Mouse (Mus musculus) hematopoietic multipotent progenitor cell, adult 10-12 weeks (in vitro differentiated cells): ENCODE data around the gene Zfp804a. TPM values are rescaled to one million over a fixed set of nuclear protein-coding genes. Genes with fewer than 3 reads are reported as not detected.

ENCODE experiments used
- polyA plus RNA-seq: library from polyadenylated mRNA; stranded (reverse); fragments of >175 nt; gene quantifications from 2 replicates; pipeline ENCODE4 v1.2.3, GENCODE M21; 2012; ENCODE audit warnings: low replicate concordance

The Zfp804a gene
- not detected in 2 replicates for polyA plus RNA-seq

DNA sequence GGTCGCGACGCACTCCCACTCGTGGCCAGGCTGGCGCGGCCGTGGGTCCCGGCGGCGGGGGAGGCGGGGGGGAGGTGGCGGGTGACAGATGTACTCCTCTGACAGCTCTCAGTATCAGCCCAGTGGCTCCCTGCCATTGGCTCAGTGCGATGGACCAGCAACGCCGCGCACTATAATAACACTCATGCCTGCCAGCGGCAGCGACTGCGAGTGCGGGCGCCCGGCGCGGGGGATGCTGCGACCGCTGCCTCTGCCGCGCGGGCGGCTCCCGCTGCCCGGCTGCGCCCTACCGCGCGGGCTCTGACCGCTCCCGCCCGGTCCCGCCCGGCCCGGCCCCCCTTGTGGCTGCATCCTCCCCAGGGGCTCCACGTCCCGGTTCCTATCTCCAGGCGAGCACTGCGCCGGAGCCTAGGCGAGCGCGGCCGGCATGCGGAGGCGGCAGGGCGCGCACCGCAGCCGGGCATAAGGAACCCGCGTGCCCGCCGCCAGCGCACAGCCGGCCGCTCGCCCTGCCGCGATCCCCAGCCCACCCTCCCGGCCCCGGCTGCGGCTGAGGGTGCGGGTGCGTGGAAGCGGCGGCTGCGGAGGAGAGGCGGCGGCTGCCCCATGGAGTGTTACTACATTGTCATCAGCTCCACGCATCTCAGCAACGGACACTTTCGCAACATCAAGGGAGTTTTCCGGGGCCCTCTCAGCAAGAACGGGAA lies at the start of gene Zfp804a:
Gene Zfp804a, plus strand, starts transcription at position 38 of the 707 bp plus-strand sequence.

